Mouse (Mus musculus) testis, adult 2 months (tissue): ENCODE data around the gene Hist1h2ab.

Experiments
- CTCF ChIP-seq: fragments of 200-500 bp; IDR thresholded peaks from 2 replicates; pipeline ENCODE4 v1.5.1; 2012; ENCODE audit warnings: low read depth, mild to moderate bottlenecking, inconsistent platforms, low read length, moderate library complexity; ENCODE audit not compliant: control insufficient read depth, insufficient read depth, insufficient replicate concordance
- POLR2A ChIP-seq: fragments of 200-500 bp; IDR thresholded peaks from 2 replicates; pipeline ENCODE4 v1.6.1; 2012; ENCODE audit warnings: low read depth, mild to moderate bottlenecking, inconsistent platforms, low read length, moderate library complexity; ENCODE audit not compliant: control insufficient read depth

DNA sequence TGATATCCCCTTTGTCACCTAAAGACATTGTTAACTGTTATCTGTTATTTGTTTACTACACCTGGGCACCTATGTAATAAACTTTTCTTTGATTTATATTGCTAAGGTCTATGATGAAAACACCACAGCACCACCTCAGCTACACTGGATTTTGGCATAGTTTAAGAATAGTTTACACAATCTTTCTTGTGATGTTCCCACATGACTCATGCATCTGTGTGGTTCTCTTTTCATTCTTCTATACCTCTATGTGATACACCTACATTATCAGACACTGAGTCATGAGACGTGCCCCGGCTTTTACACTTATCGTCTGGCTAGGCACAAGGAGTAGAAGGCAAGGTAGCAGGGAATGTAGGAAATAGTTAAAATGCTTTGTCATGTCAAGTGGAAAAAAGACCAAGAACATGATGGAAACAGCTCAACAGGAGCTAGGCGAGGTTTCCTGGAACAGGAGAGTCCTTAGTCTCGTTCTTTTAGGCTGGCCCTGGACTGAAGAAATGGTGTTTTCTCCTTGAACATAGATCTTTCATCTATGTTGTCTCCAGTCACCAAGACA lies 1.3 kb upstream of the Hist1h2ab start:
- TF ChIP-seq CTCF (no peak), POLR2A (no peak)
